Mouse (Mus musculus) liver, embryonic 16.5 days (tissue): ENCODE measurements around the gene Zbtb17. TPM values are rescaled to one million over a fixed set of nuclear protein-coding genes. Genes with fewer than 3 reads are reported as not detected.
A peak's percentile ranks its signal among the peaks of the same experiment; 100 is the strongest.

Experiments
- ATAC-seq: fragments of 200-750 bp; cut with Nextera tagmentation; 2 replicates; pipeline ENCODE4 v1.8.0; 2017; ENCODE audit warnings: low read depth, mild to moderate bottlenecking, moderate number of reproducible peaks, moderate library complexity
- H3K27ac ChIP-seq: fragments of 300-500 bp; sonication (generic); 2 replicates; pipeline ENCODE4 v1.5.1; 2014; ENCODE audit warnings: mild to moderate bottlenecking, low read length
- H3K27me3 ChIP-seq: fragments of 300-500 bp; sonication (generic); 2 replicates; pipeline ENCODE4 v1.6.1; 2014; ENCODE audit warnings: low read depth, low read length, mixed read lengths; ENCODE audit not compliant: control insufficient read depth, insufficient read depth
- H3K36me3 ChIP-seq: fragments of 300-500 bp; sonication (generic); 2 replicates; pipeline ENCODE4 v1.6.1; 2014; ENCODE audit warnings: mild to moderate bottlenecking; ENCODE audit not compliant: control insufficient read depth, insufficient read depth
- H3K4me1 ChIP-seq: fragments of 300-500 bp; sonication (generic); 2 replicates; pipeline ENCODE4 v1.6.1; 2014; ENCODE audit warnings: low read depth, low read length, mixed read lengths; ENCODE audit not compliant: control insufficient read depth
- H3K4me2 ChIP-seq: fragments of 300-500 bp; sonication (generic); 2 replicates; pipeline ENCODE4 v1.6.1; 2014; ENCODE audit warnings: low read depth, low read length, mixed read lengths
- H3K4me3 ChIP-seq: fragments of 300-500 bp; sonication (generic); 2 replicates; pipeline ENCODE4 v1.5.1; 2014; ENCODE audit warnings: low read depth, mild to moderate bottlenecking, low read length
- H3K9ac ChIP-seq: fragments of 300-500 bp; sonication (generic); 2 replicates; pipeline ENCODE4 v1.6.1; 2014; ENCODE audit warnings: low read depth, low read length
- H3K9me3 ChIP-seq: fragments of 300-500 bp; sonication (generic); replicated peaks from 2 replicates; pipeline ENCODE4 v1.6.1; 2016; ENCODE audit warnings: low read length; ENCODE audit not compliant: control insufficient read depth
- WGBS: fragments of 180-500 bp; shearing (Covaris S2); extraction: QIAGEN DNeasy Blood & Tissue Kit; methylation state at CpG from one replicate; pipeline ENCODE4 v1.1.7; 2014; ENCODE audit not compliant: insufficient replicate concordance; 5-methylcytosine and 5-hydroxymethylcytosine counted together
- polyA plus RNA-seq: library from polyadenylated mRNA; unstranded; fragments of >200 nt; fragmentation: Nextera tagmentation; extraction: Ambion mirVana; gene quantifications from 2 replicates; pipeline ENCODE4 v1.2.1, GENCODE M21; 2015

The Zbtb17 gene
- polyA plus RNA-seq, 1 experiment from 2014 or later = 6.6 TPM

DNA sequence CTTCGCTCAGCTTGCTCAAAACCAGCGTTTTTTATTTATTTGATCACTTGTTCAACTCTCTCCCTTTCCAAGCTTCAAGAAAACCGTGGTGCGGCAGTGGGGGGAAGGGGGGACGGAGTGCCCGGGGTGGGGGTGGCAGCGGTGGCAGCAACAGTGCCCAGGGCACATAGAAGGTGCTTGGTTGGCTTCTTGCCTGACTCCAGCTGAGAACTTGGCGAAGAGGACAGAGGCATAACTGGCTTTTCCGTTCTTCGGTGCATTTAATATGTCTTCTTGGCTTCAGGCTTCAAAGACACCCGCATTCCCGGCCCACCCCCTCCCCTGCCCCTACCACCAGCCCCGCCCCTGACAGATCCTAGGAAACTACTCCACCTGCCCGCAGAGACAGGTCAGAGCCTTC, 11.8 kb upstream of the Zbtb17 start:
- Histone ChIP-seq H3K4me2 (no peak overlapping the region), H3K36me3 (no peaks in the 10 kb centered on the region), H3K4me3 (no peak overlapping the region), H3K27me3 (no peaks in the 10 kb centered on the region), H3K4me1 (no peaks in the 10 kb centered on the region), H3K9me3 (no peaks in the 10 kb centered on the region), H3K9ac (no peak overlapping the region), H3K27ac (no peak overlapping the region)
- no peak for ATAC-seq
- 61% methylated on average over 14 of the region's 14 CpGs for whole genome bisulfite sequencing

DNA sequence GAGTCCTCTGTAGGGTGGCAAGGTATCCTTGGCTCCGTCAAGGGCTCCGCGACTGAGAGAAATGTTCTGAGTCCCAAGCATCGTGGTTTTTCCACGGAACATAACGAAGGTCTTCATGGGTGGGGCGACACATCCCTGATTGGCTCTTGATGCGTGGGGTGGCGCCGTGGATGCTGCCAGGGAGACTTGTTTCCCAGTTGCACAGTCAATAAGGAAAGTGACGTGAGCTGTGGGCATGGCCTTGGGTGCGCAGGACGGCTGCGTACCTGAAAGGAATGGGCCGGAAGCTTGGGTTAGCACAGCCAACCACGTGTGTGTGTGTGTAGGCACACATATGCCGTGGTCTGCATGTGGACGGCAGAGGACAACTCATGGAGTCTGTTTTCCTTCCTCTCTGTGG, 11.3 kb upstream of the Zbtb17 start:
- H3K36me3 ChIP-seq = no peaks in the 10 kb centered on the region
- no peaks in the 10 kb centered on the region for H3K4me1 ChIP-seq
- no peak overlapping the region for H3K4me2 ChIP-seq
- no peaks in the 10 kb centered on the region for H3K9me3 ChIP-seq
- no peak for ATAC-seq
- H3K4me3 ChIP-seq = no peak overlapping the region
- no peak overlapping the region for H3K9ac ChIP-seq
- no peaks in the 10 kb centered on the region for H3K27me3 ChIP-seq
- 71% methylated on average over 18 of the region's 18 CpGs for WGBS
- no peak overlapping the region for H3K27ac ChIP-seq

DNA sequence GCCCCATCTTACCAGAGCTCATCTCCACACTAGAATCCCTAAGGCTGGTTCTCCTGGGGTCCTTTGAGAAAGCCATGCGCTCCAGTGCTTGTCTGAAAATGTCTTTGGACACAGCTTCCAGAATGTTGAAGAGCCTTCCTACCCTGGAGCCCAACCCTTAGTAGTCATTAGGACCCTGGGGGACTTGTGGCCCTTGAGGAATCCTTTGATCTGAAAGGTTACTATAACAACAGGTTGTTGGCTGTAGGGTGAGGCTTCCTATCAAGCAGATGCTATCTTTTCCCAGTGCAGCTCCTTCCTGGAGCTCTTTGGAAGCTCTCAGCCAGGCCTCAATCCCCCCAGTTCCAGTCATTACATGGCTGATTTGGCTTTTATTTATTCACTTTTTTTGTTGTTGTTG, 8.5 kb upstream of the Zbtb17 start, which contains the start of gene Srarp:
Gene Srarp (minus strand): TSS at position 132 of the 400 bp plus-strand sequence.
- no peaks in the 10 kb centered on the region for H3K27me3 ChIP-seq
- H3K9me3 ChIP-seq = no peaks in the 10 kb centered on the region
- H3K4me3 ChIP-seq = no peak within 1 kb of the TSS
- no peak for ATAC-seq
- H3K36me3 ChIP-seq = no peaks in the 10 kb centered on the region
- H3K4me2 ChIP-seq = no peak within 1 kb of the TSS
- no peak within 1 kb of the TSS for H3K27ac ChIP-seq
- 78% methylated on average over 1 of the region's 1 CpGs for WGBS
- no peaks in the 10 kb centered on the region for H3K4me1 ChIP-seq
- no peak within 1 kb of the TSS for H3K9ac ChIP-seq

DNA sequence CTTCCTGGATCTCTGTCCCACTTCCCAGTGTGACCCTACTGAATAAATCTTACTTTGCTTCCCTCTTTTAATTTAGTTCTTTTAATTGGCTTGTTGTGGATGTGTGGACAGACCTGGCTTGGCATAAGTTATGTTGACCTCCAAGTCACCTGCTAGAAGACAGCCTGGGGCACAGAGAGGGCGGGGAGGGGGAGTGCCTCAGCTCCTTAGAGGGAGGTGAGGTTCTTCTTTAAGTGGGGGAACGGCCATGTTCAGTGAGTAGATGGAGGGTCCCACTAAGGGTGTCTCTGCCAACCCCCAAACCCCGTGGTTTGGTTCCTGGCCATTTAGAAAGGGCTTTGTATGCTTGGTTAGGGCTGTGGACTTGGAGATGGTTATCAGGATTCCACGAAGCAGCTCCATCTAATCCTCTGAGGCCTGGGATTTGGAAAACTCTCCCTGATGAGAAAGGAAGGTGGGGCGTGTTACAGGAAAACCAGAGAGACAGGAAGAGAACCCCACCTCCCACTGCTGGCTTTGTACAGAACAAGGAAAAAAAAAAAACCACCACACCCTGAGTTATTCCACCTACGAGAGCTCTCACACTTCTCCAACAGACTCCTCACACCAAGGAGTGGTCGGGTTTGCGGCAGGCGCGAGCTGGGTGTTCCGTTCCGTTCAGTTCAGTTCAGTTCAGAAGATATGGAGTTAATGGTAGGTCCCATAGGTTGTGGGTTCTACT, 5.2 kb upstream of the Zbtb17 start:
- H3K4me1 ChIP-seq = peaks cover 6% of the 10 kb centered on the region
- no peaks in the 10 kb centered on the region for H3K9me3 ChIP-seq
- no peak overlapping the region for H3K27ac ChIP-seq
- H3K4me3 ChIP-seq = no peak overlapping the region
- no peak for ATAC-seq
- no peak overlapping the region for H3K9ac ChIP-seq
- no peaks in the 10 kb centered on the region for H3K36me3 ChIP-seq
- 65% methylated on average over 12 of the region's 12 CpGs for WGBS
- no peak overlapping the region for H3K4me2 ChIP-seq
- no peaks in the 10 kb centered on the region for H3K27me3 ChIP-seq

DNA sequence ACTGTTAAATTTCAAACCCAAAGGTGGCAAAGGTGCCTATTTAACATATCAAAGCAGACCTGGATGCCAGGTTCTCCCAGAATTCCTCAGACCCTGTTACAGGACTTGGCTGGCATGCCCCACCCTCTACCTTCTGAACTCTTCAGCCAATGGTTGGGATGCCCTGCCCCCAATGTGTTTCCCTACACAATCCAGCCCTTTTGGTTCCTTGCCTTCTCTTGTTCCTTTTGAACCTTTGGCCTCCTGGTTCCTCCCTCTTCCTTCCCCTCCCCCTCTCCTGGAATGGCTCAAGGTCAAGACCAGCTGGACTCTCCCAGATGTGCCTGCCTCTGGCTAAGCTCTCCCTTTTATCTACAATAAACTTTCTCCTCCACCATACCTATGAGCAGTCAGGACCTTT, 3.6 kb upstream of the Zbtb17 start:
- Histone ChIP-seq H3K36me3 (no peaks in the 10 kb centered on the region), H3K4me2 (no peak overlapping the region), H3K9me3 (no peaks in the 10 kb centered on the region), H3K4me1 (peaks cover 14% of the 10 kb centered on the region), H3K4me3 (no peak overlapping the region), H3K27me3 (no peaks in the 10 kb centered on the region), H3K27ac (no peak overlapping the region), H3K9ac (no peak overlapping the region)
- ATAC-seq = no peak

DNA sequence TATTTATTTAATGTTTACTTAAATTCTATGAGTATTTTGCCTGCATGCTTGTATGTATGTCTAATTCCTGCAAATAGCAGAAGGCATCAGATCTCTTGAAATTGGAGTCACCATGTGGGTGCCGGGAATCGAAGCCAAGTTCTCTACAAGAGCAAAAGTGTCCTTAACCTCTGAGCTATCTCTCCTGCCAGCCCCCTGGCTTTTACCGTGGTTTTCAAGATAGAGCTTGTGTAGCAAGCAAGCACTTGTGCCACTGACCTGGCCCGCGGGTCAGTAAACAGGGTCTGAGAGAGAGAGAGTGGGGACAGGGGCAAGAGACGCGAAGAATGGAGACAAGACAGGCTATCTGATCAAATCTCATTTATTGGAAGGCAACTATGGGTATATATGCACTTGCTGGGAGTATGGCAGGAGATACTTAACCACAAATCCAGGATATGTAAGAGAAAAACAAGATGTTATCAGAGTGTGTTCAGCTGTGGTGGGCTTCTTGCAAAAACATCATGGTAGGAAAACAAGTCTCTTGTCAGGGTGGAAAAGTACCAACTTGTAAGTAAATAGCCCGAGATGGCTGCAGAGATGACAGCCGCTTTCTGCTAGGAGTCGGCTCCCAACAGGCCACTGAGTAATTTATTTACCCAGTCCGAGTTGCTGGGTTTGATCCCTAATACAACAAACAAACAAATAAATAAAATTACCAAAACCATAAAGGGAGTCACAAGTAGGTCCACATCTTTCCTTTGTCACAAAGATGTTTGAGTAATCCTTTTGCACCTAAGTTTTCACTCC, 619 bp upstream of the Zbtb17 start:
- peak overlapping the region; percentile 90 for H3K9ac ChIP-seq
- peaks cover 15% of the 10 kb centered on the region for H3K4me1 ChIP-seq
- WGBS = 23% methylated on average over 11 of the region's 11 CpGs
- H3K4me2 ChIP-seq = peak overlapping the region; percentile 91
- no peak for ATAC-seq
- no peak overlapping the region for H3K27ac ChIP-seq
- H3K36me3 ChIP-seq = 0 out of 2 replicates have a peak, but pooled peaks cover 5% of the 10 kb centered on the region
- no peaks in the 10 kb centered on the region for H3K9me3 ChIP-seq
- H3K27me3 ChIP-seq = no peaks in the 10 kb centered on the region
- H3K4me3 ChIP-seq = peak overlapping the region; percentile 99

DNA sequence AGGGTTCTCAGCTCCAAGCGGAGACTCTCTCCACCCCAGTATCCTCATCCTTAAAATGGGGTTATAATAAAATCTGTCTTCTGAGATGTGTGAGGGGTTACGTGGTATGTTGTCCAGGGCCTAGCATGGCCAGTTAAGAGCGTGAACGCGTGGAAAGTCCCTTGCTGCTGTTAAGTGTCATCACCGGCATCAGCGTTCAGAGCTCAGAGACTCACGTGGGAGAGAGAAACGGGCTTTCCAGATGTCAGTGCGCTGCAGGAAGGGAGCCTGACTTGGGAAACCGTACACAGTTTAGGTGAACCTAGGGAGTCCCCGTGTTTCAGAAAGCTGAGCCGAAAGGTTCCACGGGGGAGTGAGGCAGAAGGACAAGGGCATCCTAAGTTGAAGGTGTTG, 870 bp downstream of the Zbtb17 start:
- no peak for ATAC-seq
- Histone ChIP-seq H3K4me2 (peak overlapping the region; percentile 91), H3K9ac (peak overlapping the region; percentile 90), H3K9me3 (no peaks in the 10 kb centered on the region), H3K27me3 (no peaks in the 10 kb centered on the region), H3K4me1 (peaks cover 15% of the 10 kb centered on the region), H3K4me3 (peak overlapping the region; percentile 99), H3K27ac (no peak overlapping the region), H3K36me3 (0 out of 2 replicates have a peak, but pooled peaks cover 5% of the 10 kb centered on the region)
- WGBS = 20% methylated on average over 14 of the region's 14 CpGs

DNA sequence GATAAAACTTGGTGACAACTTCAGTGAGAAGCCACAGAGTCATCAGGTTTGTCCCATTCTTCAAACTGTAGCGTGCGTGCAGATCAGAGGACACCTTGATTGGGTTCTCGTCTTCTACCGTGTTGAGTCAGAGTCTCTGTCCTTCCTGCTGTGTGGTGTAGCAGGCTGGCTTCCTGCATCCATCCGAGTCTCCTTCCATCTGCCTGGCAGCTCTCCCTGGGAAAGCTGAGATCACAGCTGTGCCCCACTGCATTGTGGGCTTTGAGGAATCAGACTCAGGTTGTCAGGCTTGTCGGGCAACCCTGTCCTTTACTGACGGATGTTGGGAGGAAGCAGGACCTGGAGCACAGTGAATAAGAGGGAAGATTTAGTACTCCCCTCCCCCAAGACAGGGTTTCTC, 1.8 kb downstream of the Zbtb17 start:
- no peak overlapping the region for H3K27ac ChIP-seq
- no peak overlapping the region for H3K4me3 ChIP-seq
- H3K9ac ChIP-seq = no peak overlapping the region
- H3K27me3 ChIP-seq = no peaks in the 10 kb centered on the region
- H3K9me3 ChIP-seq = no peaks in the 10 kb centered on the region
- WGBS = 74% methylated on average over 7 of the region's 7 CpGs
- 0 out of 2 replicates have a peak, but pooled peaks cover 5% of the 10 kb centered on the region for H3K36me3 ChIP-seq
- no peak for ATAC-seq
- no peak overlapping the region for H3K4me2 ChIP-seq
- H3K4me1 ChIP-seq = peaks cover 15% of the 10 kb centered on the region

DNA sequence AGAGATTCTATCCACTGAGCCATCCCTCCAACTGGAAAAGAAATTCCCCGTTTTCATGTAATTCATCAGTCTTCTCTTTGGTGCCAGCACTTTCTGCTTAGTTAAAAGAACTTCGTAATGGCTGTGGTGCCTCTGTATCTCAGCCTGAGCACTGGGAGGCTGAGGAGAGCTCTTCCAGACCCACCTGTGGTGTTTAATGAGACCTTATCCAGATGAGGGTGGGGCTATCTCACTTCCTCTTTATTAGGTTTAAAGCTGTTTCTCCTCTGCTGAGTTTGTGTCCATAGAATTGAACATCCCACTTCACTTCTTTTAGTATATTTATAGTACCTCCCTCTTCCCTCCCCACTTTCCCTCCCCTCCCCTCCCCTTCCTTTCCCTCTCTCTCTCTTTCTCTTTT, 6.8 kb downstream of the Zbtb17 start:
- Histone ChIP-seq H3K4me1 (no peaks in the 10 kb centered on the region; the same call in 1 of the 2 replicates), H3K27me3 (no peaks in the 10 kb centered on the region), H3K9ac (no peak overlapping the region), H3K9me3 (no peaks in the 10 kb centered on the region), H3K27ac (no peak overlapping the region), H3K36me3 (peaks cover 8% of the 10 kb centered on the region; the same call in 1 of the 2 replicates), H3K4me2 (no peak overlapping the region), H3K4me3 (no peak overlapping the region)
- ATAC-seq = no peak
- WGBS = 60% methylated on average over 2 of the region's 2 CpGs
